Mouse (Mus musculus): ENCODE data around the gene Lmnb2. TPM values are rescaled to one million over a fixed set of nuclear protein-coding genes. Genes with fewer than 3 reads are reported as not detected.

Gene Lmnb2
- 77.9 and 84.7 TPM in 2 replicates for polyA plus RNA-seq (2016; fragmentation: Nextera tagmentation; extraction: Ambion mirVana)

- Histone ChIP-seq H3K4me1 (peaks cover 43% of the 10 kb centered on the region), H3K27me3 (ENCODE audit: low read depth, poor library complexity, severe bottlenecking) (peaks cover 22% of the 10 kb centered on the region), H3K9me3 (replicated peaks) (no peaks in the 10 kb centered on the region), H3K4me3 (peak within 1 kb of the TSS; percentile 95), H3K36me3 (peaks cover 35% of the 10 kb centered on the region), H3K27ac (replicated peaks) (peak within 1 kb of the TSS; percentile 91)
- under 1% methylated on average over 61 of the region's 61 CpGs for WGBS
- peak; percentile 81 for DNase-seq (ENCODE audit: low spot score)
These were observed at the start of gene Lmnb2 for GRCm38 (mm10) chr10:80917779-80918434. Lmnb2 (minus strand) TSS chr10:80918245.

GRCm38 (mm10) chr10:80967101-80967656 is 49.1 kb upstream of the Lmnb2 start:
- Histone ChIP-seq H3K36me3 (no peaks in the 10 kb centered on the region), H3K27ac (replicated peaks) (no peak overlapping the region), H3K4me1 (peaks cover 24% of the 10 kb centered on the region), H3K4me3 (no peak overlapping the region), H3K27me3 (ENCODE audit: low read depth, poor library complexity, severe bottlenecking) (no peaks in the 10 kb centered on the region), H3K9me3 (replicated peaks) (peaks cover 5% of the 10 kb centered on the region; the same call in 1 of the 2 replicates)
- DNase-seq (ENCODE audit: low spot score): no peak
- WGBS: 64% methylated on average over 3 of the region's 3 CpGs

- Histone ChIP-seq H3K27me3 (ENCODE audit: low read depth, poor library complexity, severe bottlenecking) (no peaks in the 10 kb centered on the region), H3K9me3 (replicated peaks) (peaks cover 4% of the 10 kb centered on the region; the same call in 1 of the 2 replicates), H3K36me3 (no peaks in the 10 kb centered on the region), H3K4me1 (peaks cover 33% of the 10 kb centered on the region), H3K27ac (replicated peaks) (no peak overlapping the region), H3K4me3 (no peak overlapping the region)
- WGBS: 65% methylated on average over 12 of the region's 12 CpGs
- no peak for DNase-seq (ENCODE audit: low spot score)
These were observed 48.3 kb upstream of the Lmnb2 start for GRCm38 (mm10) chr10:80966296-80966695.

GRCm38 (mm10) chr10:80963031-80963975 is 45.3 kb upstream of the Lmnb2 start:
- no peaks in the 10 kb centered on the region for H3K9me3 ChIP-seq (replicated peaks)
- 72% methylated on average over 12 of the region's 12 CpGs for WGBS
- H3K4me1 ChIP-seq: peaks cover 46% of the 10 kb centered on the region
- no peaks in the 10 kb centered on the region for H3K36me3 ChIP-seq
- no peak overlapping the region for H3K4me3 ChIP-seq
- H3K27me3 ChIP-seq (ENCODE audit: low read depth, poor library complexity, severe bottlenecking): no peaks in the 10 kb centered on the region
- H3K27ac ChIP-seq (replicated peaks): peak overlapping the region; percentile 43; the same call in 1 of the 2 replicates
- DNase-seq (ENCODE audit: low spot score): no peak

- H3K4me1 ChIP-seq: peaks cover 46% of the 10 kb centered on the region
- H3K27me3 ChIP-seq (ENCODE audit: low read depth, poor library complexity, severe bottlenecking): no peaks in the 10 kb centered on the region
- no peak for DNase-seq (ENCODE audit: low spot score)
- H3K27ac ChIP-seq (replicated peaks): no peak overlapping the region
- no peaks in the 10 kb centered on the region for H3K36me3 ChIP-seq
- H3K9me3 ChIP-seq (replicated peaks): no peaks in the 10 kb centered on the region
- WGBS: 80% methylated on average over 5 of the region's 5 CpGs
- no peak overlapping the region for H3K4me3 ChIP-seq
These were observed 44.5 kb upstream of the Lmnb2 start for GRCm38 (mm10) chr10:80962585-80962984.

GRCm38 (mm10) chr10:80962051-80962472 is 44.0 kb upstream of the Lmnb2 start:
- H3K36me3 ChIP-seq: no peaks in the 10 kb centered on the region
- peak overlapping the region; percentile 72 for H3K27ac ChIP-seq (replicated peaks)
- no peak for DNase-seq (ENCODE audit: low spot score)
- no peaks in the 10 kb centered on the region for H3K9me3 ChIP-seq (replicated peaks)
- no peaks in the 10 kb centered on the region for H3K27me3 ChIP-seq (ENCODE audit: low read depth, poor library complexity, severe bottlenecking)
- H3K4me1 ChIP-seq: peaks cover 46% of the 10 kb centered on the region
- WGBS: 59% methylated on average over 10 of the region's 10 CpGs
- H3K4me3 ChIP-seq: no peak overlapping the region

GRCm38 (mm10) chr10:80960551-80961508 is 42.8 kb upstream of the Lmnb2 start:
- no peaks in the 10 kb centered on the region for H3K36me3 ChIP-seq
- H3K27me3 ChIP-seq (ENCODE audit: low read depth, poor library complexity, severe bottlenecking): no peaks in the 10 kb centered on the region
- H3K27ac ChIP-seq (replicated peaks): peak overlapping the region; percentile 72
- no peaks in the 10 kb centered on the region for H3K9me3 ChIP-seq (replicated peaks)
- peak; percentile 58 for DNase-seq (ENCODE audit: low spot score)
- peak overlapping the region; percentile 18 for H3K4me3 ChIP-seq
- H3K4me1 ChIP-seq: peaks cover 46% of the 10 kb centered on the region
- WGBS: 12% methylated on average over 16 of the region's 16 CpGs

- H3K4me3 ChIP-seq: no peak overlapping the region
- H3K27ac ChIP-seq (replicated peaks): no peak overlapping the region
- peaks cover 43% of the 10 kb centered on the region for H3K4me1 ChIP-seq
- no peaks in the 10 kb centered on the region for H3K36me3 ChIP-seq
- DNase-seq (ENCODE audit: low spot score): no peak
- no peaks in the 10 kb centered on the region for H3K27me3 ChIP-seq (ENCODE audit: low read depth, poor library complexity, severe bottlenecking)
- no peaks in the 10 kb centered on the region for H3K9me3 ChIP-seq (replicated peaks)
- 91% methylated on average over 5 of the region's 5 CpGs for WGBS
These were observed 41.1 kb upstream of the Lmnb2 start for GRCm38 (mm10) chr10:80958979-80959637.

GRCm38 (mm10) chr10:80957791-80958190 is 39.7 kb upstream of the Lmnb2 start:
- no peak overlapping the region for H3K4me3 ChIP-seq
- no peak overlapping the region for H3K27ac ChIP-seq (replicated peaks)
- no peaks in the 10 kb centered on the region for H3K36me3 ChIP-seq
- 72% methylated on average over 4 of the region's 4 CpGs for WGBS
- peaks cover 8% of the 10 kb centered on the region; the same call in 1 of the 2 replicates for H3K27me3 ChIP-seq (ENCODE audit: low read depth, poor library complexity, severe bottlenecking)
- no peak for DNase-seq (ENCODE audit: low spot score)
- peaks cover 30% of the 10 kb centered on the region for H3K4me1 ChIP-seq
- no peaks in the 10 kb centered on the region for H3K9me3 ChIP-seq (replicated peaks)

- no peaks in the 10 kb centered on the region for H3K36me3 ChIP-seq
- no peak overlapping the region for H3K27ac ChIP-seq (replicated peaks)
- WGBS: 83% methylated on average over 6 of the region's 6 CpGs
- peaks cover 12% of the 10 kb centered on the region; the same call in 1 of the 2 replicates for H3K27me3 ChIP-seq (ENCODE audit: low read depth, poor library complexity, severe bottlenecking)
- peaks cover 22% of the 10 kb centered on the region for H3K4me1 ChIP-seq
- no peak for DNase-seq (ENCODE audit: low spot score)
- no peak overlapping the region for H3K4me3 ChIP-seq
- H3K9me3 ChIP-seq (replicated peaks): no peaks in the 10 kb centered on the region
These were observed 38.9 kb upstream of the Lmnb2 start for GRCm38 (mm10) chr10:80956901-80957300.

- H3K4me1 ChIP-seq: peaks cover 17% of the 10 kb centered on the region
- no peak overlapping the region for H3K4me3 ChIP-seq
- DNase-seq (ENCODE audit: low spot score): no peak
- peaks cover 12% of the 10 kb centered on the region; the same call in 1 of the 2 replicates for H3K27me3 ChIP-seq (ENCODE audit: low read depth, poor library complexity, severe bottlenecking)
- H3K36me3 ChIP-seq: no peaks in the 10 kb centered on the region
- WGBS: 92% methylated on average over 8 of the region's 8 CpGs
- H3K27ac ChIP-seq (replicated peaks): peak overlapping the region; percentile 63; the same call in 1 of the 2 replicates
- no peaks in the 10 kb centered on the region for H3K9me3 ChIP-seq (replicated peaks)
These were observed 38.3 kb upstream of the Lmnb2 start for GRCm38 (mm10) chr10:80956385-80956784.

Data from midbrain, embryonic 10.5 days (tissue).